Mouse (Mus musculus) heart, embryonic 14.5 days (tissue): ENCODE measurements around the gene Gm49378. TPM values are rescaled to one million over a fixed set of nuclear protein-coding genes. Genes with fewer than 3 reads are reported as not detected.
A peak's percentile ranks its signal among the peaks of the same experiment; 100 is the strongest.

Experiments
- ATAC-seq: fragments of 200-750 bp; cut with Nextera tagmentation; 2 replicates; pipeline ENCODE4 v1.8.0; 2017; ENCODE audit warnings: low read depth, moderate TSS enrichment; ENCODE audit not compliant: insufficient number of reproducible peaks, insufficient read depth, low FRiP score
- H3K27ac ChIP-seq, 2 experiments: fragments of 200-500 bp in 1 of 2; fragments of 300-500 bp in 1 of 2; sonication (generic) in 1 of 2; replicated peaks in 1 of 2; 2 replicates each; pipeline ENCODE4 v1.5.1; 2012 to 2014; ENCODE audit warnings: low read depth in 2 of 2, low read length in 2 of 2, control low read depth in 1 of 2, mild to moderate bottlenecking in 1 of 2, mixed read lengths in 1 of 2; ENCODE audit not compliant: control insufficient read depth in 1 of 2, insufficient read depth in 1 of 2
- H3K27me3 ChIP-seq: fragments of 300-500 bp; sonication (generic); 2 replicates; pipeline ENCODE4 v1.6.1; 2014; ENCODE audit warnings: mild to moderate bottlenecking, low read length, control low read depth; ENCODE audit not compliant: control insufficient read depth, insufficient read depth
- H3K36me3 ChIP-seq: fragments of 300-500 bp; sonication (generic); 2 replicates; pipeline ENCODE4 v1.6.1; 2014; ENCODE audit warnings: mild to moderate bottlenecking, control low read depth, low read length, mixed read lengths; ENCODE audit not compliant: control insufficient read depth, insufficient read depth
- H3K4me1 ChIP-seq, 2 experiments: fragments of 200-500 bp in 1 of 2; fragments of 300-500 bp in 1 of 2; sonication (generic) in 1 of 2; 2 replicates each; pipeline ENCODE4 v1.6.1; 2012 to 2014; ENCODE audit warnings: low read length in 2 of 2, control low read depth in 1 of 2, mixed read lengths in 1 of 2; ENCODE audit not compliant: control insufficient read depth in 2 of 2, insufficient read depth in 2 of 2
- H3K4me2 ChIP-seq: fragments of 300-500 bp; sonication (generic); 2 replicates; pipeline ENCODE4 v1.6.1; 2014; ENCODE audit warnings: mild to moderate bottlenecking, low read length
- H3K4me3 ChIP-seq, 2 experiments: fragments of 200-500 bp in 1 of 2; fragments of 300-500 bp in 1 of 2; sonication (generic) in 1 of 2; 2 replicates each; pipeline ENCODE4 v1.5.1; 2012 to 2014; ENCODE audit warnings: low read length in 2 of 2, mild to moderate bottlenecking in 2 of 2, control low read depth in 1 of 2, low read depth in 1 of 2, moderate library complexity in 1 of 2; ENCODE audit not compliant: control insufficient read depth in 1 of 2, insufficient read depth in 1 of 2
- H3K9ac ChIP-seq: fragments of 300-500 bp; sonication (generic); 2 replicates; pipeline ENCODE4 v1.6.1; 2014; ENCODE audit warnings: mild to moderate bottlenecking, low read length
- H3K9me3 ChIP-seq: fragments of 300-500 bp; sonication (generic); 2 replicates; pipeline ENCODE4 v1.6.1; 2016; ENCODE audit warnings: low read length, control low read depth; ENCODE audit not compliant: control insufficient read depth
- WGBS: fragments of 180-500 bp; shearing (Covaris S2); extraction: QIAGEN DNeasy Blood & Tissue Kit; methylation state at CpG from one replicate; pipeline ENCODE4 v1.1.7; 2014; 5-methylcytosine and 5-hydroxymethylcytosine counted together
- polyA plus RNA-seq: library from polyadenylated mRNA; unstranded; fragments of >200 nt; fragmentation: Nextera tagmentation; extraction: Ambion mirVana; gene quantifications from 2 replicates; pipeline ENCODE4 v1.2.1, GENCODE M21; 2014

The Gm49378 gene
- polyA plus RNA-seq, 1 experiment from 2014 or later: 2.5 TPM

- peaks cover 56% of the 10 kb centered on the region for H3K36me3 ChIP-seq
- H3K4me2 ChIP-seq: peak within 1 kb of the TSS; percentile 80
- ATAC-seq: peak; percentile 82
- WGBS: under 1% methylated on average over 89 of the region's 89 CpGs
- H3K27me3 ChIP-seq: no peaks in the 10 kb centered on the region
- no peaks in the 10 kb centered on the region for H3K9me3 ChIP-seq
- peak within 1 kb of the TSS; percentile 61 to 70 for H3K4me3 ChIP-seq
- peaks cover 11 to 19% of the 10 kb centered on the region in 2 experiments for H3K4me1 ChIP-seq
- H3K27ac ChIP-seq: peak within 1 kb of the TSS; percentile 78 to 94
- peak within 1 kb of the TSS; percentile 81 for H3K9ac ChIP-seq
Observed at GRCm38 (mm10) chr14:55643060-55643907, 5.6 kb upstream of the Gm49378 start, which contains the start of gene Tm9sf1. Tm9sf1 (minus strand) TSS chr14:55643806.

GRCm38 (mm10) chr14:55642679-55643059, 5.0 kb upstream of the Gm49378 start:
- Histone ChIP-seq H3K9me3 (no peaks in the 10 kb centered on the region), H3K27ac (peak overlapping the region; percentile 78 to 94), H3K4me2 (peak overlapping the region; percentile 80), H3K27me3 (no peaks in the 10 kb centered on the region), H3K4me3 (peak overlapping the region; percentile 61 to 70), H3K36me3 (peaks cover 61% of the 10 kb centered on the region), H3K9ac (peak overlapping the region; percentile 81), H3K4me1 (peaks cover 11 to 19% of the 10 kb centered on the region in 2 experiments)
- 21% methylated on average over 8 of the region's 8 CpGs for WGBS
- ATAC-seq: peak; percentile 25; the same call in 1 of the 2 replicates

GRCm38 (mm10) chr14:55641291-55641690, 3.6 kb upstream of the Gm49378 start:
- H3K27me3 ChIP-seq: no peaks in the 10 kb centered on the region
- ATAC-seq: no peak
- no peak overlapping the region for H3K4me2 ChIP-seq
- H3K9me3 ChIP-seq: no peaks in the 10 kb centered on the region
- peaks cover 11 to 19% of the 10 kb centered on the region in 2 experiments for H3K4me1 ChIP-seq
- no peak overlapping the region for H3K9ac ChIP-seq
- 92% methylated on average over 13 of the region's 13 CpGs for WGBS
- H3K36me3 ChIP-seq: peaks cover 63% of the 10 kb centered on the region
- H3K27ac ChIP-seq: no peak overlapping the region
- no peak overlapping the region for H3K4me3 ChIP-seq

GRCm38 (mm10) chr14:55640816-55641215, 3.1 kb upstream of the Gm49378 start:
- no peak for ATAC-seq
- Histone ChIP-seq H3K27ac (no peak overlapping the region), H3K4me2 (no peak overlapping the region), H3K36me3 (peaks cover 62% of the 10 kb centered on the region), H3K9ac (no peak overlapping the region), H3K9me3 (no peaks in the 10 kb centered on the region), H3K4me3 (no peak overlapping the region), H3K4me1 (peaks cover 11 to 22% of the 10 kb centered on the region in 2 experiments), H3K27me3 (no peaks in the 10 kb centered on the region)
- 95% methylated on average over 14 of the region's 14 CpGs for WGBS

GRCm38 (mm10) chr14:55635523-55636007, 2.1 kb downstream of the Gm49378 start, which contains the start of gene Ipo4:
Ipo4 (minus strand) TSS chr14:55635957.
- Histone ChIP-seq H3K27me3 (no peaks in the 10 kb centered on the region), H3K27ac (peak within 1 kb of the TSS; percentile 47 to 71), H3K9ac (peak within 1 kb of the TSS; percentile 88), H3K4me2 (peak within 1 kb of the TSS; percentile 97), H3K4me1 (peaks cover 0 to 8% of the 10 kb centered on the region in 2 experiments; a peak in 2 of 4 replicates), H3K4me3 (peak within 1 kb of the TSS; percentile 75), H3K36me3 (peaks cover 85% of the 10 kb centered on the region), H3K9me3 (no peaks in the 10 kb centered on the region)
- ATAC-seq: peak; percentile 61
- WGBS: 2% methylated on average over 23 of the region's 33 CpGs

- Histone ChIP-seq H3K4me2 (peak overlapping the region; percentile 97), H3K4me3 (peak overlapping the region; percentile 75), H3K9me3 (no peaks in the 10 kb centered on the region), H3K36me3 (peaks cover 85% of the 10 kb centered on the region), H3K9ac (peak overlapping the region; percentile 88), H3K27me3 (no peaks in the 10 kb centered on the region), H3K4me1 (peaks cover 0 to 8% of the 10 kb centered on the region in 2 experiments; a peak in 2 of 4 replicates), H3K27ac (peak overlapping the region; percentile 47 to 71)
- 0 out of 2 replicates have a peak, but pooled peaks have one; percentile 2 for ATAC-seq
- 3% methylated on average over 23 of the region's 23 CpGs for WGBS
Observed at GRCm38 (mm10) chr14:55634874-55635522, 2.7 kb downstream of the Gm49378 start.

GRCm38 (mm10) chr14:55629312-55629711, 8.4 kb downstream of the Gm49378 start:
- H3K9ac ChIP-seq: no peak overlapping the region
- H3K4me2 ChIP-seq: no peak overlapping the region
- no peak overlapping the region for H3K4me3 ChIP-seq
- H3K27ac ChIP-seq: no peak overlapping the region
- 53% methylated on average over 5 of the region's 5 CpGs for WGBS
- H3K36me3 ChIP-seq: peaks cover 100% of the 10 kb centered on the region
- no peaks in the 10 kb centered on the region for H3K9me3 ChIP-seq
- H3K27me3 ChIP-seq: no peaks in the 10 kb centered on the region
- H3K4me1 ChIP-seq: peaks cover 4 to 6% of the 10 kb centered on the region in 2 experiments; a peak in 2 of 4 replicates
- no peak for ATAC-seq
